Mouse (Mus musculus): Measurements from ENCODE around the gene Hsd17b10.

GRCm38 (mm10) chrX:152039865-152040264, 38.2 kb downstream of the Hsd17b10 start:
- TF ChIP-seq CTCF (IDR thresholded peaks at IDR 0.05; ENCODE audit: insufficient read depth, low read depth, low read length) (no peak), POLR2A (IDR thresholded peaks at IDR 0.05; ENCODE audit: insufficient read depth, low read depth, low read length) (no peak)

Data from olfactory bulb, adult 2 months (tissue).